Mouse (Mus musculus) midbrain, embryonic 13.5 days (tissue): ENCODE results near the gene Far1. TPM values are rescaled to one million over a fixed set of nuclear protein-coding genes. Genes with fewer than 3 reads are reported as not detected.
A peak's percentile ranks its signal among the peaks of the same experiment; 100 is the strongest.

Experiments
- ATAC-seq: fragments of 200-750 bp; cut with Nextera tagmentation; 2 replicates; pipeline ENCODE4 v1.8.0; 2017; ENCODE audit warnings: mild to moderate bottlenecking, moderate TSS enrichment, moderate library complexity
- H3K27ac ChIP-seq: fragments of 300-500 bp; sonication (generic); 2 replicates; pipeline ENCODE4 v1.5.1; 2015; ENCODE audit warnings: inconsistent platforms, mild to moderate bottlenecking, moderate library complexity
- H3K27me3 ChIP-seq: fragments of 300-500 bp; sonication (generic); 2 replicates; pipeline ENCODE4 v1.6.1; 2015; ENCODE audit warnings: mild to moderate bottlenecking, inconsistent platforms
- H3K36me3 ChIP-seq: fragments of 300-500 bp; sonication (generic); 2 replicates; pipeline ENCODE4 v1.6.1; 2015; ENCODE audit warnings: mild to moderate bottlenecking, inconsistent platforms
- H3K4me1 ChIP-seq: fragments of 300-500 bp; sonication (generic); replicated peaks from 2 replicates; pipeline ENCODE4 v1.6.1; 2015; ENCODE audit warnings: inconsistent platforms
- H3K4me2 ChIP-seq: fragments of 300-500 bp; sonication (generic); replicated peaks from 2 replicates; pipeline ENCODE4 v1.6.1; 2015; ENCODE audit warnings: moderate library complexity, mild to moderate bottlenecking, inconsistent platforms
- H3K4me3 ChIP-seq: fragments of 300-500 bp; sonication (generic); replicated peaks from 2 replicates; pipeline ENCODE4 v1.5.1; 2015; ENCODE audit warnings: mild to moderate bottlenecking, inconsistent platforms
- H3K9ac ChIP-seq: fragments of 300-500 bp; sonication (generic); replicated peaks from 2 replicates; pipeline ENCODE4 v1.6.1; 2015; ENCODE audit warnings: mild to moderate bottlenecking, inconsistent platforms
- H3K9me3 ChIP-seq: fragments of 300-500 bp; sonication (generic); 2 replicates; pipeline ENCODE4 v1.6.1; 2016; ENCODE audit warnings: mild to moderate bottlenecking, inconsistent platforms
- WGBS: fragments of 180-500 bp; shearing (Covaris S2); methylation state at CpG from one replicate; pipeline ENCODE4 v1.1.7; 2015; 5-methylcytosine and 5-hydroxymethylcytosine counted together
- polyA plus RNA-seq: library from polyadenylated mRNA; unstranded; fragments of >200 nt; fragmentation: Nextera tagmentation; extraction: Ambion mirVana; gene quantifications from 2 replicates; pipeline ENCODE4 v1.2.1, GENCODE M21; 2015

The Far1 gene
- polyA plus RNA-seq, 1 experiment from 2014 or later, result 70.3 TPM

GRCm38 (mm10) chr7:113512527-113513285, 928 bp upstream of the Far1 start:
- no peaks in the 10 kb centered on the region for H3K36me3 ChIP-seq
- peaks cover 6% of the 10 kb centered on the region; the same call in 1 of the 2 replicates for H3K27me3 ChIP-seq
- peaks cover 24% of the 10 kb centered on the region for H3K4me1 ChIP-seq
- H3K9ac ChIP-seq, result peak overlapping the region; percentile 74
- ATAC-seq, result no peak
- H3K27ac ChIP-seq, result peak overlapping the region; percentile 71
- WGBS, result 18% methylated on average over 20 of the region's 20 CpGs
- peak overlapping the region; percentile 96 for H3K4me3 ChIP-seq
- peak overlapping the region; percentile 93 for H3K4me2 ChIP-seq
- no peaks in the 10 kb centered on the region for H3K9me3 ChIP-seq

GRCm38 (mm10) chr7:113513963-113514649, 472 bp downstream of the Far1 start:
- Histone ChIP-seq H3K36me3 (no peaks in the 10 kb centered on the region), H3K27me3 (peaks cover 6% of the 10 kb centered on the region; the same call in 1 of the 2 replicates), H3K4me2 (peak overlapping the region; percentile 80), H3K4me1 (peaks cover 24% of the 10 kb centered on the region), H3K9ac (peak overlapping the region; percentile 93), H3K4me3 (peak overlapping the region; percentile 96), H3K27ac (peak overlapping the region; percentile 96), H3K9me3 (no peaks in the 10 kb centered on the region)
- WGBS, result under 1% methylated on average over 38 of the region's 45 CpGs
- ATAC-seq, result peak; percentile 83

GRCm38 (mm10) chr7:113515831-113516230, 2.2 kb downstream of the Far1 start:
- H3K27ac ChIP-seq, result no peak overlapping the region
- H3K9me3 ChIP-seq, result no peaks in the 10 kb centered on the region
- no peak overlapping the region for H3K4me3 ChIP-seq
- no peak overlapping the region for H3K9ac ChIP-seq
- H3K4me1 ChIP-seq, result peaks cover 24% of the 10 kb centered on the region
- no peak overlapping the region for H3K4me2 ChIP-seq
- peaks cover 6% of the 10 kb centered on the region; the same call in 1 of the 2 replicates for H3K27me3 ChIP-seq
- no peaks in the 10 kb centered on the region for H3K36me3 ChIP-seq
- no peak for ATAC-seq
- WGBS, result 78% methylated on average over 4 of the region's 4 CpGs

- Histone ChIP-seq H3K27me3 (no peaks in the 10 kb centered on the region), H3K36me3 (no peaks in the 10 kb centered on the region), H3K4me2 (no peak overlapping the region), H3K27ac (no peak overlapping the region), H3K4me3 (no peak overlapping the region), H3K9ac (no peak overlapping the region), H3K4me1 (peaks cover 19% of the 10 kb centered on the region), H3K9me3 (no peaks in the 10 kb centered on the region)
- no peak for ATAC-seq
- 79% methylated on average over 3 of the region's 3 CpGs for WGBS
These were observed 4.8 kb downstream of the Far1 start for GRCm38 (mm10) chr7:113518419-113518818.

- no peak for ATAC-seq
- no peak overlapping the region for H3K27ac ChIP-seq
- no peaks in the 10 kb centered on the region for H3K9me3 ChIP-seq
- H3K36me3 ChIP-seq, result no peaks in the 10 kb centered on the region
- H3K27me3 ChIP-seq, result no peaks in the 10 kb centered on the region
- 89% methylated on average over 2 of the region's 2 CpGs for WGBS
- no peak overlapping the region for H3K4me2 ChIP-seq
- H3K4me1 ChIP-seq, result peaks cover 19% of the 10 kb centered on the region
- no peak overlapping the region for H3K9ac ChIP-seq
- H3K4me3 ChIP-seq, result no peak overlapping the region
These were observed 5.3 kb downstream of the Far1 start for GRCm38 (mm10) chr7:113518961-113519360.

- H3K27me3 ChIP-seq, result no peaks in the 10 kb centered on the region
- H3K4me1 ChIP-seq, result no peaks in the 10 kb centered on the region
- H3K9ac ChIP-seq, result no peak overlapping the region
- peaks cover 34% of the 10 kb centered on the region for H3K36me3 ChIP-seq
- WGBS, result 71% methylated on average over 1 of the region's 1 CpGs
- no peak overlapping the region for H3K27ac ChIP-seq
- no peaks in the 10 kb centered on the region for H3K9me3 ChIP-seq
- H3K4me2 ChIP-seq, result no peak overlapping the region
- no peak for ATAC-seq
- no peak overlapping the region for H3K4me3 ChIP-seq
These were observed 29.5 kb downstream of the Far1 start for GRCm38 (mm10) chr7:113543158-113543557.

- H3K4me3 ChIP-seq, result no peak overlapping the region
- no peak overlapping the region for H3K27ac ChIP-seq
- H3K27me3 ChIP-seq, result no peaks in the 10 kb centered on the region
- H3K9me3 ChIP-seq, result no peaks in the 10 kb centered on the region
- H3K36me3 ChIP-seq, result peaks cover 22% of the 10 kb centered on the region
- H3K9ac ChIP-seq, result no peak overlapping the region
- no peak for ATAC-seq
- no peaks in the 10 kb centered on the region for H3K4me1 ChIP-seq
- no peak overlapping the region for H3K4me2 ChIP-seq
These were observed 38.3 kb downstream of the Far1 start for GRCm38 (mm10) chr7:113551742-113552463.

GRCm38 (mm10) chr7:113552508-113552907, 38.9 kb downstream of the Far1 start:
- no peaks in the 10 kb centered on the region for H3K4me1 ChIP-seq
- peaks cover 19% of the 10 kb centered on the region for H3K36me3 ChIP-seq
- whole genome bisulfite sequencing, result 88% methylated on average over 2 of the region's 2 CpGs
- H3K27ac ChIP-seq, result no peak overlapping the region
- no peak overlapping the region for H3K4me3 ChIP-seq
- H3K9me3 ChIP-seq, result no peaks in the 10 kb centered on the region
- ATAC-seq, result no peak
- no peaks in the 10 kb centered on the region for H3K27me3 ChIP-seq
- no peak overlapping the region for H3K9ac ChIP-seq
- no peak overlapping the region for H3K4me2 ChIP-seq

- no peaks in the 10 kb centered on the region for H3K27me3 ChIP-seq
- 80% methylated on average over 1 of the region's 1 CpGs for WGBS
- no peak overlapping the region for H3K4me2 ChIP-seq
- ATAC-seq, result no peak
- H3K36me3 ChIP-seq, result peaks cover 20% of the 10 kb centered on the region
- no peaks in the 10 kb centered on the region for H3K9me3 ChIP-seq
- no peak overlapping the region for H3K27ac ChIP-seq
- no peak overlapping the region for H3K4me3 ChIP-seq
- no peak overlapping the region for H3K9ac ChIP-seq
- no peaks in the 10 kb centered on the region for H3K4me1 ChIP-seq
These were observed 42.5 kb downstream of the Far1 start for GRCm38 (mm10) chr7:113556138-113556537.

- no peak for ATAC-seq
- H3K27ac ChIP-seq, result no peak overlapping the region
- no peak overlapping the region for H3K9ac ChIP-seq
- H3K4me1 ChIP-seq, result no peaks in the 10 kb centered on the region
- peaks cover 12% of the 10 kb centered on the region; the same call in 1 of the 2 replicates for H3K36me3 ChIP-seq
- no peaks in the 10 kb centered on the region for H3K9me3 ChIP-seq
- H3K4me3 ChIP-seq, result no peak overlapping the region
- 92% methylated on average over 1 of the region's 1 CpGs for WGBS
- no peak overlapping the region for H3K4me2 ChIP-seq
- H3K27me3 ChIP-seq, result no peaks in the 10 kb centered on the region
These were observed 53.3 kb downstream of the Far1 start for GRCm38 (mm10) chr7:113566892-113567291.

- no peak for ATAC-seq
- no peaks in the 10 kb centered on the region for H3K9me3 ChIP-seq
- no peak overlapping the region for H3K4me3 ChIP-seq
- no peak overlapping the region for H3K27ac ChIP-seq
- 89% methylated on average over 6 of the region's 6 CpGs for WGBS
- no peaks in the 10 kb centered on the region for H3K4me1 ChIP-seq
- peaks cover 15% of the 10 kb centered on the region; the same call in 1 of the 2 replicates for H3K36me3 ChIP-seq
- no peak overlapping the region for H3K4me2 ChIP-seq
- H3K9ac ChIP-seq, result no peak overlapping the region
- no peaks in the 10 kb centered on the region for H3K27me3 ChIP-seq
These were observed 57.5 kb downstream of the Far1 start for GRCm38 (mm10) chr7:113571121-113571520.

- Histone ChIP-seq H3K9ac (no peak overlapping the region), H3K36me3 (peaks cover 8% of the 10 kb centered on the region; the same call in 1 of the 2 replicates), H3K4me3 (no peak overlapping the region), H3K9me3 (no peaks in the 10 kb centered on the region), H3K4me2 (no peak overlapping the region), H3K27me3 (no peaks in the 10 kb centered on the region), H3K27ac (no peak overlapping the region), H3K4me1 (no peaks in the 10 kb centered on the region)
- no peak for ATAC-seq
- 74% methylated on average over 2 of the region's 2 CpGs for WGBS
These were observed 59.1 kb downstream of the Far1 start for GRCm38 (mm10) chr7:113572741-113573140.
